Mouse (Mus musculus) liver, postnatal 0 days (tissue): Measurements from ENCODE around the gene Ucp3.

Experiments used
- CTCF ChIP-seq: sonication (generic); IDR thresholded peaks from 2 replicates; pipeline ENCODE4 v1.5.1; 2016; ENCODE audit warnings: antibody characterized with exemption, low read depth
- EP300 ChIP-seq: IDR thresholded peaks from 2 replicates; pipeline ENCODE4 v1.6.1; 2016; ENCODE audit warnings: antibody characterized with exemption, low read depth, mild to moderate bottlenecking

DNA sequence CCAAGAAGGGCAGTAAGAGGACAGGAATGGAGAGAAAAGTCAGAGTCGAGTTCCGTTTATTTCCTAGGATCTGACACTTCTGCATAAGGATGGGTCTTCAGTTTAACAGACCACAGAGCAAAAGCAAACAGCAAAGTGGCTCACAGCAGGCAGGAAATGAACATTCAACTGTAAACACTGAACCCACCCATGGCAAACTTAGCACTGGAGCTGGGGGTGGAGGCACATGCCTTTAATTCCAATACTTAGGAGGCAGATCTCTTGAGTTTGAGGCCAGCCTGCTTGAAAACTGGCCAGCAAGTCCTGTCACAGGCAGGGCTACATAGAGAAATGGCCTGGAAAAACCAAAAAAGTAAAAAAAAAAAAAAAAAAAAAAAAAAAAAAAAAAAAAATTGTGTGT is 60.7 kb downstream of the Ucp3 start:
- TF ChIP-seq CTCF (no peak), EP300 (no peak)
